Mouse (Mus musculus): ENCODE measurements around the gene Agfg2.

The Agfg2 gene

GRCm38 (mm10) chr5:137684294-137685123, at the start of gene Agfg2:
Agfg2 (minus strand) TSS chr5:137684726.
- peak; percentile 99 for DNase-seq (ENCODE audit: low read depth, low spot score)

GRCm38 (mm10) chr5:137733638-137734288, 49.2 kb upstream of the Agfg2 start:
- no peak for DNase-seq (ENCODE audit: low read depth, low spot score)

DNA sequence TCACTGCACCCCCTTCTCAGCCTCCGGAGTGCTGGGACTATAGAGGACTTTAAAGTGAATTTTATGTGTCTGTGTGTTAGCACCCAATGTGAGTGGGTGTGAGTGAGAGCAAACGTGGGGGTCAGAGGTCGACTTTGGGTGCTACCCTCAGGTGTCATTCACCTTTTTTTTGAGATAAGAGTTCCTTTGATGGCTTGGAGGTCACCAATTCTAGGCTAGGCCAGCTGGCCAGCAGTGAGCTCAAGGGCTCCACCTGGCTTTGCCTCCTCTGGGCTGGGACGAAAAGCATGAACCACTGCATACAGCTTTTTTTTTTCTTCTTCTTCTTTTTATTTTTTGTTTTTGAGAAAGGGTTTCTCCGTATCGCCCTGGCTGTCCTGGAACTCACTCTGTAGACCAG, 42.2 kb upstream of the Agfg2 start:
- no peak for DNase-seq (ENCODE audit: low read depth, low spot score)

GRCm38 (mm10) chr5:137723840-137724239, 39.3 kb upstream of the Agfg2 start:
- DNase-seq (ENCODE audit: low read depth, low spot score), result no peak

- DNase-seq (ENCODE audit: low read depth, low spot score), result peak; percentile 12
These were observed 36.1 kb upstream of the Agfg2 start for GRCm38 (mm10) chr5:137720558-137721164.

DNA sequence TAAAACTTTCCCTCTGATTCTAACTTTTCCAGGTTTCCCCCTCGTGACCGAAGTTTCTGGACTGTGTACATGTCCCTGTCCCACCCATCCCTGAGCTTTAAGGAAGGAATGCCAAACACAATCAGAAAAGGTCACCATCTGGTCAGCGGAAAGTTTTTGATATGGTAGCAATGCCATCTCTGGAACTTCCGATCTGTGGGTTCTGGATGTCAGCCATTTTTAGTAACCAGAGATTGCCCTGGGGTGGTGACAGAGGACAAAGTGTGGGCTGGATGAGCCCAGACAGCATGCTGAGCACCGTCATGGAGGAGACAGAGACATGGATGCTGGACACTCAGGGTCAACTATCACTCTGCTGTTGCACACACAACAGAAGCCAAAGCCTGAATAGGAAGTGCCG, 34.6 kb upstream of the Agfg2 start:
- DNase-seq (ENCODE audit: low read depth, low spot score), result no peak

GRCm38 (mm10) chr5:137718020-137718790, 33.7 kb upstream of the Agfg2 start:
- no peak for DNase-seq (ENCODE audit: low read depth, low spot score)

- no peak for DNase-seq (ENCODE audit: low read depth, low spot score)
These were observed 31.2 kb upstream of the Agfg2 start for GRCm38 (mm10) chr5:137715685-137716084.

- no peak for DNase-seq (ENCODE audit: low read depth, low spot score)
These were observed 28.9 kb upstream of the Agfg2 start for GRCm38 (mm10) chr5:137713454-137713853.

DNA sequence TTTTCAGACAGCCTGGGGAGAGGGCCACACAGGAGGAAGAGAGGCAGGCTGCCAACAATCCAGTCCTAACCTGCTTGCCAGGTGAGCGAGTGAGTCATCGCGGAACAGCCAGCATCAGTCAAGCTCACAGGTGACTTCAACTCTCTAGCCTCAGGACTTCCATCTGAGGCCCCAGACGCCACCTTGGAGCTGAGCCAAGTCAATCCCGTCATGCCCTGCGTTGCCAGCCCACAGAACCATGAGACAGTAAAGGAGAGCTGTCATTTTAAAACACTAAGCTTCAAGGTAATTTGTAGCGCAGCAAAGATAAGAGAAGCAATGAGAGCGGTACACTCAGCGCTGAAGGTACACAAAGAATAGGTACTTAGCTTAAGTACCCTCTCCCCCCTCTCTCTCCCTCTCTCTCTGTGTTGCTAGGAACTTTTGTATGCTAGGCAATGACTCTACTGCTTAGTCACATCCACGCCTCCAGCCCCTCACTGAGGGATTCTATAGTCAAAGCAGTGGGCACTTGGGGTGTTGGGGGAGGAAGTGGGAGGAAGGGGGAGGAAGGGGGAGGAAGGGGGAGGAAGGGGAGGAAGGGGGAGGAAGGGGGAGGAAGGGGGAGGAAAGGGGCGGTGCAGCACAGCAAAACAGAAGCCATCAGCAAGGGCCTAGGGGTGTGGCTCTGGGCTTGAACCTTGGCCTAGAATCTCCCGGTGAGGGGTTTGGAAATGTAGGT, 22.5 kb upstream of the Agfg2 start:
- peak; percentile 45 for DNase-seq (ENCODE audit: low read depth, low spot score)

DNA sequence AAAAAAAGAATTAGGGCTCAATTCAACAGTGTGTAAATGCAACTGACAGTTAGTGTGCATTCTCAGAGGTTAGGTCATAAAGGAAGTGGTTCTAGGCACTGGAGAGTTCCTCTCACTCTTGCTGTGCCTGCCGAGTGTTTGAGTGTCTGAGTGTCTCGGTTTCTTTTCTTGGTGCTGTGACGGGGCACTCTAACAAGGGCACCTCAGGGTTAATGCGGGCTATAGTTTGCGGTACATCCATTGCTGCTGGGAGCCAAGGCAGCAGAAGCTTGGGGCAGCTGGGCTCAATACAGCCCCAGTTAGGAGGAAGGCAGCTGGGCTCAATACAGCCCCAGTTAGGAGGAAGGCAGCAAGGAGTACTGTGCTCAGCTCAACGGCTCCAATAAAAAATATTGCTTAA, 20.7 kb upstream of the Agfg2 start:
- no peak for DNase-seq (ENCODE audit: low read depth, low spot score)

- DNase-seq (ENCODE audit: low read depth, low spot score), result no peak
These were observed 15.3 kb upstream of the Agfg2 start for GRCm38 (mm10) chr5:137699850-137700249.

GRCm38 (mm10) chr5:137699080-137699479, 14.6 kb upstream of the Agfg2 start:
- no peak for DNase-seq (ENCODE audit: low read depth, low spot score)

DNA sequence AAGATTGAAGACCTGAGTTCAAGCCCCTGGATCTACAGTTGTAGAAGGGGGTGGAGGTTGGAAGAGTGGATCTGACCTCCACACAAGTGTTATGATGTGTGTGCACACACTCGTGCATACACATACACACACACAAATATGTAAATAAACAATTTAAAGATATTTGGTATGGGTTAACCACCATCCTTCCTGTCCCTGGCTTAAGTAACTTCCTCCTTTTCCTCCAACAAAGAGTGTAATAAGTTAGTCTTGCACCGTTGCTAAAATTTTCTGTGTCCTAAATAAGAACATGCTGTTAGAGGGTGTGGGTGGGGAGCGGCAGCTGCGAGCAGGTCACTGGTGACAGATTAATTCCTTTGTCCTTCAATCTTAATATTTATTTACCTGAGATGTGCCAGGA, 11.4 kb upstream of the Agfg2 start:
- no peak for DNase-seq (ENCODE audit: low read depth, low spot score)

- no peak for DNase-seq (ENCODE audit: low read depth, low spot score)
These were observed 10.3 kb upstream of the Agfg2 start for GRCm38 (mm10) chr5:137694796-137695195.

GRCm38 (mm10) chr5:137691881-137692280, 7.4 kb upstream of the Agfg2 start:
- DNase-seq (ENCODE audit: low read depth, low spot score), result no peak

- DNase-seq (ENCODE audit: low read depth, low spot score), result no peak
These were observed 6.0 kb upstream of the Agfg2 start for GRCm38 (mm10) chr5:137690531-137690930.

DNA sequence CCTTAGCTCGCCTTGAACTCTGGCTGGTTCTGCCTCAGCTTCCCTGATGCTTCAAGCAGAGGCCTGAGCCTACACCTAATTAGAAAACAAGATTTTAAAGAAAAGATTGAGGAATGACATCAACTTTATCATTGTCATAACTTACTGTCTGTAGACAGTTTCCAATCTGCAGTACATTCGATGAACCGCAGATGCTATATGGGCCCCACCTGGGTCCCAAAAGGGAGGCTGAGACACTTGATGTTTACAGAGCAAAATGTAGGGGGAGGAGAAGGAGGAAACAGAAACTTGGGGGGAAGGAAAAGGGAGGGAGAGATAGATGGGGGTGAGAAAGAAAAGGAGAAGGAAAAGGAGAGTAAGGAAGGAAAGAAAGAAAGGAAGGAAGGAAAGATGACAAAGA, 5.4 kb upstream of the Agfg2 start:
- no peak for DNase-seq (ENCODE audit: low read depth, low spot score)

DNA sequence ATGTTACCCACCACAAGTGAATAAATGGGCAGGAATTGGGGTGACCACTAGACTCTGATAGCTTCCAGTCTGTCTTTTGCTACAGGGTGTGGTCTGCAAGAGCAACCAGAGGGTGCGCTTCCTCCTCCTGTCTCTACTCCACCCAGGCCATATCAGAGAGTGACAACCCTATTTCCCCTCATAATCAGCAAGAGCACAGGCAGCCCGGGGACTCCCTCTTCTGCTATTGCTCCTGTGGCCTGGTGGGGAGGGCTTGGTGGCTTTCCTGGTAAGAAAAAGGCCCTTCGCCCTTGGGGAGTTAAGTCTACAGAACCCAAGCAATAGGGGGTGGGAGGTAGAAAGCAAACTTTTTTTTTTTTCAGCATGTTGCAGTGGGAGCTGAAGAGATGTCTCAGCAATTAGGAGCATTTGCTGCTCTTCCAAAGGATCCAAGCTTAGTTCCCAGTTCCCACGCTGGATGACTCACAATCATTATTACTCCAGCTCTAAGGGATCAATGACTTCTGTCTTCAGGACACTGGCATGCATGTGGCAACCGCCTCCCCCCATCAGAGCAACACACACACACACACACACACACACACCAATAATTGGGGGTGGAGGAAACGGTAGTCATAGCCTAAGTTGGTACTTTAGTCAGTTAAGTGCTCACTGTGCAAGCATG, 1.7 kb upstream of the Agfg2 start:
- no peak for DNase-seq (ENCODE audit: low read depth, low spot score)

DNA sequence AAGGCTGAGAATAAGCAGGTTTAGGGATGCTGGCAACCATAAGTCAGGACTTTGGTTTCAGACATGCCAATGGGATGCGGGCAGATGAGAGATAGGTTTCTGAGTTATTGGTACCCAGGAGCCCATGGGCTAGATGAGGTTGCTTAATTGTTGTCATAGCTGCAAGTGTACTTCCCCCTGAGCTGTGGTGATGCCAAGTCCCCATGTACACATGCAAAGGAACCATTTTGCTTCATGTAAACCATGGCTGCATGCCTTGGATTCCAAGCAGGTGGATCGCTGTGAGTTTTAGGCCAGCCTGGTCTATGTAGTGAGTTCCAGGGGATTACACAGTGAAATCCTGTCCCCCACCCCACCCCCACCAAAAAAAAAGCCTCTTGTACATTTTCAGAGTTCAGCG, 1.1 kb upstream of the Agfg2 start:
- no peak for DNase-seq (ENCODE audit: low read depth, low spot score)

All from forelimb bud, embryonic 11.5 days (tissue).